Mouse (Mus musculus) cortical plate, adult 2 months (tissue): ENCODE data around the gene Igf2bp2.

Experiments used
- CTCF ChIP-seq: fragments of 200-500 bp; IDR thresholded peaks from 2 replicates; pipeline ENCODE4 v1.5.1; 2011; ENCODE audit warnings: mild to moderate bottlenecking, control low read depth, low read length; ENCODE audit not compliant: insufficient read depth; ENCODE audit errors: extremely low read depth
- POLR2A ChIP-seq: fragments of 200-500 bp; IDR thresholded peaks from 2 replicates; pipeline ENCODE4 v1.6.1; 2011; ENCODE audit warnings: mild to moderate bottlenecking, low read length, control low read depth; ENCODE audit not compliant: insufficient read depth; ENCODE audit errors: extremely low read depth

GRCm38 (mm10) chr16:22184113-22184512 is 21.0 kb upstream of the Igf2bp2 start:
- no peak for TF ChIP-seq CTCF
- TF ChIP-seq POLR2A = no peak
